Mouse (Mus musculus) Patski (cell line): ENCODE measurements around the gene Whrn. TPM values are rescaled to one million over a fixed set of nuclear protein-coding genes. Genes with fewer than 3 reads are reported as not detected.

Source experiments
- ATAC-seq: fragments of 100-300 bp; one replicate; pipeline ENCODE4 v1.8.0; 2021
- CTCF ChIA-PET: fragments of 350-600 bp; sonication (Branson Sonifier 250); formaldehyde crosslinking; loops from one replicate; lab custom pipeline; 2022; ENCODE audit warnings: inconsistent platforms; lab: Charles Lee
- POLR2A ChIA-PET: fragments of 350-600 bp; sonication (Branson Sonifier 250); formaldehyde crosslinking; loops from one replicate; lab custom pipeline; 2022; ENCODE audit warnings: antibody characterized with exemption, inconsistent platforms; lab: Charles Lee
- DNase-seq: peaks from one replicate; pipeline ENCODE4 v3.0.0-alpha.2; 2011; ENCODE audit warnings: low read depth, low spot score
- H3K27me3 ChIP-seq: fragments of 371-371 bp; one replicate; pipeline ENCODE4 v1.5.1; 2021
- CTCF ChIP-seq: fragments of 100-300 bp; IDR thresholded peaks from one replicate; pipeline ENCODE4 v1.5.1; 2021
- in situ Hi-C: fragments of 300-500 bp; cut with MboI; formaldehyde crosslinking; loops from 3 replicates; pipeline ENCODE4 v1.11.1; 2018; ENCODE audit warnings: low pct_unique_long_range_greater_than_20kb, mixed read lengths
- polyA plus RNA-seq: library from polyadenylated mRNA; unstranded; gene quantifications from one replicate; pipeline ENCODE4 v1.2.3, GENCODE M21; 2021

Gene Whrn
- polyA plus RNA-seq, 1 experiment from 2014 or later, result 31.0 TPM

DNA sequence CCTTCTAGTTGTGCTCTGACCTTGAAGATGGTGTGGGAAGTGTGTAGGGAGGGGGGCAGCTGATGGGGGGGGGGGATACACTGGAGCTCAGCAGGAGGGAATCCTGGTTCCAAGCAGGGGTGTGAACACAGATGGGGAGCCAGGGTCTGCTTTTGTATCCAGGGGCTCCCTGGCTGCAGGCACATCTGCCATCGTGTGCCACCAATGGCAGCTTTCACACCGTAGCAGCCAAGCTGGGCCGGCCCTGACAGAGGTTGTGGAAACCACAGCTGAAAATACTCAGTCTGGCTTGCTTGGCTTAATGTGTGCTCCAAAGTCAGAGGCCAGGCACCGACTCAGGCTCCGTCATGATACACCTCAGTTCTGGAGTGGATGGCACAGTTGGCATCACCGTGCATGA, 107.8 kb downstream of the Whrn start:
- ChIA-PET POLR2A (no interaction called here), CTCF (interaction anchor here (0.6 kb wide), 1 partner anchor 95 kb away, joined by 3 read pairs; no protein-coding TSS in a partner anchor)
- no peak for TF ChIP-seq CTCF
- in situ Hi-C loops, result no loop called here
- no peaks in the 10 kb centered on the region for H3K27me3 ChIP-seq
- ATAC-seq (no peak), DNase-seq (no peak)

DNA sequence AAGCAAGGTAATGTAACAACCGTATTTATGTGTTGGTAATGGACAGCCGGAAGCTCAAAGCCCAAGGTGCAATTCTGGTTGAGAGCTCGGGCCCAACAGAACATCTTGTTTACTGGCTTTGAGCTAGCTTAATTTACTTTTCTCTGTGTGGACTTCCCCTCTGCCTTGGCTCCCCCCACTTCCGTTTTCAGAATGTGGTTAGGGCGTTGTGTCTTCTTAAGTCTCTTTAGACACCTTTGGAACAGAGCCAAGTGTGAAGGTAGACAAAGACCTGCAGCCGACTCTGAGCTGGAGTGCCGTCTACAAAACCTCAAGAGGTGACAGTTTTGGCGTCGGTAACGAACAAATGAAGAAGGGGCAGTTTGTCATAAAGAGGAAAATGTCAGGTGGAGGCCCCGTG, 110.0 kb downstream of the Whrn start:
- in situ Hi-C loops, result no loop called here
- TF ChIP-seq CTCF, result no peak
- ChIA-PET CTCF (no interaction called here), POLR2A (no interaction called here)
- ATAC-seq (no peak), DNase-seq (no peak)
- H3K27me3 ChIP-seq, result no peaks in the 10 kb centered on the region

DNA sequence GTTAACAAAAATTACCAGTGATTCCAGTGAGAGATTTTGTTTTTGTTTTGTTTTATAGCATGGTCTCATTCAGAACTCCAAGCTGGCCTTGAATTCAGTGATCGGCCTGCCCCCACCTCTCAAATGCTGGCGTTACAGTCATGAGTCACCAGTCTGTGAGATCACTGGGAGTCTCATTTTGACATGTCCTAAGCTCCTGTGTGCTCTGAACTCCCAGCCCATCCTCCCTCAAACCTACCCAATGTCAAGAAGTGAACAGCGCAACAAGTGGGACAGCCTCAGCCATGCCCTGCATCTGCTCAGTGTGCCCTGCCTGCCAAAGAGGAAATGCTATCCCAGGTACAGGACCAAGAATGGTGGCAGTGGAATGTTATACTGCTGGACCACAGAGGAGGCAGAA, 110.5 kb downstream of the Whrn start:
- POLR2A ChIA-PET, result no interaction called here
- ATAC-seq, result no peak

DNA sequence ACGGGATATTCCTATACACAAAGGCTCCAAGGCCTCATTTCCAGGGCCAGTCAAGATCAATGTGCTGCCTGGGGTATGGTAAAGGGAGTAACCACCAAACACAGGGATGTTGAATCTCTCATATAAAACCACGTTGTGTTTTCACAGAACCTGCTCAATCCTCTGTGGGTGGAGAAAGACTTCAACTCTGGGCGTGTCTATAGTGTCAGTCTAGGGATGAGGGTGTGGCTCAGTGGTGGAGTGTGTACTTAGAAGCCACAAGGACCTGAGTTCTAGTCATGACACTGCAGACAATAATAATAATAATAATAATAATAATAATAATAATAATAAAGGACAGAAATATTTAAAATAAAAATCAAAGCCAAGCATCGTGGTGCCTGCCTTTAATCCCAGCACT, 111.5 kb downstream of the Whrn start:
- POLR2A ChIA-PET, result interaction anchor here (0.7 kb wide), 1 partner anchor 352 kb away, joined by 3 read pairs; no protein-coding TSS in a partner anchor

More for the DNA sequence above, 110.5 kb downstream of the Whrn start:
- in situ Hi-C loops, result no loop called here
- CTCF ChIA-PET, result no interaction called here
- no peaks in the 10 kb centered on the region for H3K27me3 ChIP-seq
- TF ChIP-seq CTCF, result no peak
- no peak for DNase-seq

DNA sequence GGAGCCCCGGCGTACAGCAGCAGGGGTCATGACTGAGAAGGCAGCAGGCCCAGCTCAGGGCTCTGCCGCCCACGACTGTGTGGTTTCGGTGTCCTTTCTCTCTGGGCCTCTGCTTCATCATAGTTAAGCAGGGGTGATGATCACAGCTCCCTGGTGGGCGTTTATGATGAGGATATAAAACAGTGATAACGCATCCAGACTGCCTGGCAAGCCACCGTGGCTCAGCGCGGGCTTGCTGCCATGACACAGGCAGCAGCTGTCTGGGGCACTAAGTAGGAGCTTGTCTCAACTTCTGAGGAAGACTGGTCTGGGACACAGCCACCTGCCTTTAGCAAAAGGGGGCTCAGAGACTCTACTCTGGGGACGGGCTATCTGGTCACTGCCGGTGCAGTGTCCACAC, 112.3 kb downstream of the Whrn start:
- no peak for DNase-seq
- CTCF ChIA-PET, result no interaction called here
- in situ Hi-C loops, result no loop called here
- POLR2A ChIA-PET, result no interaction called here
- no peak for TF ChIP-seq CTCF
- no peaks in the 10 kb centered on the region for H3K27me3 ChIP-seq
- ATAC-seq, result no peak

More for the DNA sequence above, 111.5 kb downstream of the Whrn start:
- TF ChIP-seq CTCF, result no peak
- no peak for DNase-seq
- CTCF ChIA-PET, result no interaction called here
- in situ Hi-C loops, result no loop called here
- no peak for ATAC-seq
- no peaks in the 10 kb centered on the region for H3K27me3 ChIP-seq

DNA sequence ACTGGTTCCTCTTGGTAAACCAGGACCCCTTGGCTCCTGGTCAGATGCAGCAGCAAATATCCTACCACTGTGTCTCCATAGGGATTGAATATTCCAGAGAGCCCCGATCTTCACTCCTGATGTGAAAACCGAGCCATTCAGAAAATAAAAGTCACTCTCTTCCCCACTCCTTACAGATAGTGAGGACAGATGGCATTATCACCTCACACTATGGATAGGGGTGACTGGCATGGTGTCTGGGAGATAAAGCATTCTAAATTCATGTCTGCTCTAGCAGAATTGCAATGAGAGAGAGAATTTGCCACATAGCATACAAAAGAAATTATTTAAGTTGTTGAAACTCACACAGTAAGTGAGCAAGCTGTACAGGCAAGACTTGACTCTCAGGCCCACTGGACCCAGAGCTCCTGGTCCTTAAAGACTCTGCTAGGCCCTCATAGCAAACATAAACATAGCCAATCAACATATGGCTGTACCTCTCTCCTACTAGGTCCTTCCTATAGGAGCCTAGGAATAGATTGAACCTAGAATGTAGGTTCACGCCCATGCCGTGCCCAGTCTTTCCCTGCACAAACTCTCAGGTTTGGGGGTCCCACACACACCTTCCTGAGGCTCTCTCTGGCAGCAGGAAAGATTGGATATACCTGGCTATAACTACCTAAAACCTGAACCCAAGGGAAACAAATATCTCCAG, 113.0 kb downstream of the Whrn start:
- TF ChIP-seq CTCF, result no peak
- ChIA-PET CTCF (no interaction called here), POLR2A (no interaction called here)
- ATAC-seq, result no peak
- in situ Hi-C loops, result no loop called here
- no peak for DNase-seq
- H3K27me3 ChIP-seq, result no peaks in the 10 kb centered on the region

DNA sequence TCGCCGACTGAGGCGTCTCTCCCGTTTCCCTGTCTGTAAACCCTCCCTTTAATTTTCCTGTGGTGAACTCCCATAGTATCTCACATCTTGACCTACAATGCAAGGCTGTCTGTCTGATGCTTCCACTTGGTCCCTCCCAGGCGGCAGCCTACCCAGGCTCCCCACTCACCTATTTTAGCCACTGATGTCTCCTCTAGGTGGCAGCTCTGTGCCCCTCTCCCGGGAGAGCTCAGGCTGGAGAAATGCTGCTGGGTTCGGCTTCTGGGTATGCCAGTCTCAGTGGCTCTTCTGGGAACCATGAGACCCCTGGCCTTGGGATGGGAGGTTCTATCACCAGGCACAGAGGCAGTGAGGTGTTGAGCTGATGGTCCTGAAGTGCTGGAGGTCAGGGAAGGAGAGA, 118.3 kb downstream of the Whrn start:
- ChIA-PET CTCF (interaction anchor here (1.8 kb wide), 1 partner anchor 31 kb away, joined by 4 read pairs; no protein-coding TSS in a partner anchor), POLR2A (no interaction called here)
- no peak for ATAC-seq
- no peak for DNase-seq
- H3K27me3 ChIP-seq, result no peaks in the 10 kb centered on the region
- TF ChIP-seq CTCF, result no peak
- in situ Hi-C loops, result no loop called here

DNA sequence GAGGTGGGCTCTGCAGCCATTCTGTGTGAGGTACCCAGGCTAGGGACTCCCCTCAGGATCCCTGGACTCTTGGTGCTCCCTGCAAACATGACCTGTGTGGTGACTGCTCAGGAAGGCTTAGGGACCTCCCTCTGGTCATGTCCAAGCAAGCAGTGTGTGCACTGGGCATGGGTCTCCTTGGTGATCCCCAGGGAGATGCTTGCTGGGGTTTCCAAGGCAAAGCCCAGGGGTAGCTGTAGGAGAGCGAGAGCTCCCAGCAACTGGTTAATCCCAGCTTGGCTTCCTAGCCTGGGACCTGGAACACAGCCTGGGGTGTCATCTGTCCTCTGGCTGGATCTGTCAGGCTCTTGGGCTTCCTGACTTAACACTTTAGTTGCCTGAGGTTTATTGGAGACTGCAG, 120.4 kb downstream of the Whrn start:
- in situ Hi-C loops, result no loop called here
- POLR2A ChIA-PET, result interaction anchor here (0.6 kb wide), 1 partner anchor 51 kb away, joined by 5 read pairs; no protein-coding TSS in a partner anchor
- no peak for ATAC-seq
- no peak for TF ChIP-seq CTCF
- CTCF ChIA-PET, result no interaction called here
- no peak for DNase-seq
- H3K27me3 ChIP-seq, result no peaks in the 10 kb centered on the region

DNA sequence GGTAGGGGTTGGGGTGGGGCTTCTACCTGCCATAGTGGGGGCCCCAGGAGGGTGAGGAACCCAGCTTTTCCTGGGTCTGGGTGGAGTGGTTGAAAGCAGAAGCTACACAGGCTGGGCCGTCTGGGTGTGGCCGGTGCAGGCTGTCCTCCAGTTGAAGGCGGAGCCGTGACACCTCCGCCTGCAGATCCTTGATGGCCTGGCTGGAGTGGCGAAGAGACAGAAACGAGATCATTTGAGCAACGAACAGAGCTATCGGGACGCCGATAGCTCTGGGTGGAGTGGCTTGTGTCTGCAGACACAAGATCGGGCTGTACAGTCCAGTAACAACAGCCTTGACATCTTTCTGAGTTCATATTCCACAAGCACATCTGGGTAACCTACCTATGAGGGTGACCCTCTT, 121.5 kb downstream of the Whrn start:
- CTCF ChIA-PET, result no interaction called here
- DNase-seq, result no peak
- ATAC-seq, result no peak
- POLR2A ChIA-PET, result no interaction called here
- no peak for TF ChIP-seq CTCF
- H3K27me3 ChIP-seq, result no peaks in the 10 kb centered on the region
- in situ Hi-C loops, result no loop called here

DNA sequence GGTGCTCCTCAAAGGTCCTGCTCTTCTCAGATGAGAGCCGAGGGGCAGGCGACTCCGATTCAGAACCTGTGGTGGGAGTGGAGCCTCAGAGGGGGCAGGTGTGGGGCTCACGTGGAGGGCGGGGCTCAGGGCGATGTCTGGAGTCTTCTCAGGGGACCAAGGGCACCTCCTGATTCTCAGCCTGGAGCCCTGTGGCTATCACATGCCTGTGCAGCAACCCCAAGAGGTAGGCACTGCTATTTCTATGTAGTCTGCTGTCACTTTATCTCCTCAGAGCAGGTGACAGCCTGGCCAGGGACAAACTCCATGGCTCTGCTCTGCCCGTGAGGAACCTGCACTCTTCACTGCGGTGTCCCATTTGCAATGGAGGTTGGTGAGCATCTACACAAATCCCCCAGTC, 122.4 kb downstream of the Whrn start:
- DNase-seq, result no peak
- in situ Hi-C loops, result no loop called here
- no peak for ATAC-seq
- ChIA-PET CTCF (no interaction called here), POLR2A (no interaction called here)
- TF ChIP-seq CTCF, result no peak
- no peaks in the 10 kb centered on the region for H3K27me3 ChIP-seq

DNA sequence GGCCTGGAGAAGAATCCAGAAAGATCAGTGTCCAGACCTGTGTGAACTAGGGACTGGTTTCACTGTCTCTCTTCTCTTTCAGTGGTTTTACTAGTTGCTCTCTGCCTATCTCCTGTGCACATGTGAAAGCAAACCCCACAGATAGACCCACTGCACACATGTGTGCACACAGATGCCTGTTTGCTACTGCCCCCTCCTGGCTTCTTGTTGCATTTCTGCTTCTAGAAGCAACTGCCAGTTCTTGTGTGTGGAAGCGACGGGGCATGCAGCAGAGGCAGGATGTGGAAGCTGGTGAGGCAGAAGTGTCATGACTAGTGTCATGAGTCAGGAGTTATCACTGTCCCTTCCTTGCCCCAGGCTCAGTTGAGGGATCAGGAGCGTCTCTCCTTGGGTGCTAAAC, 123.9 kb downstream of the Whrn start:
- ATAC-seq, result peak; percentile 29

More for the DNA sequence above, 123.9 kb downstream of the Whrn start:
- ChIA-PET POLR2A (no interaction called here), CTCF (interaction anchor here (1.2 kb wide), 3 partner anchors 29 to 52 kb away, joined by 3 to 4 read pairs (median 3); no protein-coding TSS in a partner anchor)
- no peak for TF ChIP-seq CTCF
- DNase-seq, result no peak
- in situ Hi-C loops, result no loop called here
- H3K27me3 ChIP-seq, result no peaks in the 10 kb centered on the region
